Mouse (Mus musculus) spleen, adult 2 months (tissue): ENCODE measurements around the gene Nfyb. TPM values are rescaled to one million over a fixed set of nuclear protein-coding genes. Genes with fewer than 3 reads are reported as not detected.

ENCODE experiments used
- DNase-seq, 2 experiments: peaks; one replicate each; pipeline versions ENCODE4 v3.0.0 to v3.0.0-alpha.2; 2012 to 2021; ENCODE audit warnings: low spot score in 2 of 2, low read depth in 1 of 2
- H3K27ac ChIP-seq: fragments of 200-500 bp; 2 replicates; pipeline ENCODE4 v1.5.1; 2012; ENCODE audit warnings: low read length, inconsistent platforms; ENCODE audit not compliant: insufficient read depth
- H3K27me3 ChIP-seq: fragments of 200-500 bp; 2 replicates; pipeline ENCODE4 v1.6.1; 2012; ENCODE audit warnings: mild to moderate bottlenecking, moderate library complexity, low read length, inconsistent platforms; ENCODE audit not compliant: control insufficient read depth, insufficient read depth
- H3K36me3 ChIP-seq: fragments of 200-500 bp; 2 replicates; pipeline ENCODE4 v1.6.1; 2012; ENCODE audit warnings: mild to moderate bottlenecking, low read length, inconsistent platforms; ENCODE audit not compliant: control insufficient read depth, insufficient read depth
- H3K4me1 ChIP-seq: fragments of 200-500 bp; 2 replicates; pipeline ENCODE4 v1.6.1; 2011; ENCODE audit warnings: inconsistent platforms; ENCODE audit not compliant: control insufficient read depth, insufficient read depth, insufficient read length
- H3K4me3 ChIP-seq: fragments of 200-500 bp; 2 replicates; pipeline ENCODE4 v1.5.1; 2011; ENCODE audit warnings: mild to moderate bottlenecking, inconsistent platforms; ENCODE audit not compliant: insufficient read depth, insufficient read length; ENCODE audit errors: extremely low read depth
- CTCF ChIP-seq: fragments of 200-500 bp; IDR thresholded peaks from 2 replicates; pipeline ENCODE4 v1.5.1; 2011; ENCODE audit warnings: mild to moderate bottlenecking, inconsistent platforms; ENCODE audit not compliant: insufficient read depth, insufficient read length, insufficient replicate concordance; ENCODE audit errors: extremely low read depth
- POLR2A ChIP-seq: fragments of 200-500 bp; IDR thresholded peaks from 2 replicates; pipeline ENCODE4 v1.6.1; 2011; ENCODE audit warnings: low read depth, low read length, inconsistent platforms
- WGBS: fragments of 180-500 bp; shearing (Covaris S2); methylation state at CpG from one replicate; pipeline ENCODE4 v1.1.7; 2018; 5-methylcytosine and 5-hydroxymethylcytosine counted together
- polyA plus RNA-seq: library from polyadenylated mRNA; depleted of rRNA; stranded (reverse); fragments of >200 nt; gene quantifications from 2 replicates; pipeline ENCODE4 v1.2.3, GENCODE M21; 2012

The Nfyb gene
- polyA plus RNA-seq, 1 experiment: 5.3 TPM

DNA sequence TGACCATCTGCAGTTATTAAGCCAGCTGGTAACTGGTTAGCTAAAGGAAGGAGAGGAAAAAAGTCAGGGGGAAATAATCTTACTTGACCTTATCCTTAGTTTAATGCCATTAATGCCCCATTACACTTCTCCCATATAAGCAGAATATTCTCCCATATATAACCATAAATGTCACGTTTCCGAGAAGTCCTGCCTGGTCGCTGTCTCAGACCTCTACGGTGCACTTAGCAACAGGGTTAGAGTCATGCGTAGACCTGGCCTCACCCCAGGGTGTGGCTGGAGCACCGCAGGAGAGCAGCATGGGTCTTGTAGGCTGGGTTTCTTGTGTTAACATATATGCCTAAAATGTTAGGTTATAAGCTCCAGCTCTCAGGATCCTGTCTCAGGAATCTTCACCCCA lies 13.2 kb downstream of the Nfyb start:
- Histone ChIP-seq H3K27me3 (no peaks in the 10 kb centered on the region), H3K27ac (no peak overlapping the region), H3K36me3 (peaks cover 63% of the 10 kb centered on the region), H3K4me1 (no peaks in the 10 kb centered on the region), H3K4me3 (no peak overlapping the region)
- TF ChIP-seq POLR2A (no peak), CTCF (no peak)
- WGBS: 98% methylated on average over 6 of the region's 6 CpGs
- no peak for DNase-seq

DNA sequence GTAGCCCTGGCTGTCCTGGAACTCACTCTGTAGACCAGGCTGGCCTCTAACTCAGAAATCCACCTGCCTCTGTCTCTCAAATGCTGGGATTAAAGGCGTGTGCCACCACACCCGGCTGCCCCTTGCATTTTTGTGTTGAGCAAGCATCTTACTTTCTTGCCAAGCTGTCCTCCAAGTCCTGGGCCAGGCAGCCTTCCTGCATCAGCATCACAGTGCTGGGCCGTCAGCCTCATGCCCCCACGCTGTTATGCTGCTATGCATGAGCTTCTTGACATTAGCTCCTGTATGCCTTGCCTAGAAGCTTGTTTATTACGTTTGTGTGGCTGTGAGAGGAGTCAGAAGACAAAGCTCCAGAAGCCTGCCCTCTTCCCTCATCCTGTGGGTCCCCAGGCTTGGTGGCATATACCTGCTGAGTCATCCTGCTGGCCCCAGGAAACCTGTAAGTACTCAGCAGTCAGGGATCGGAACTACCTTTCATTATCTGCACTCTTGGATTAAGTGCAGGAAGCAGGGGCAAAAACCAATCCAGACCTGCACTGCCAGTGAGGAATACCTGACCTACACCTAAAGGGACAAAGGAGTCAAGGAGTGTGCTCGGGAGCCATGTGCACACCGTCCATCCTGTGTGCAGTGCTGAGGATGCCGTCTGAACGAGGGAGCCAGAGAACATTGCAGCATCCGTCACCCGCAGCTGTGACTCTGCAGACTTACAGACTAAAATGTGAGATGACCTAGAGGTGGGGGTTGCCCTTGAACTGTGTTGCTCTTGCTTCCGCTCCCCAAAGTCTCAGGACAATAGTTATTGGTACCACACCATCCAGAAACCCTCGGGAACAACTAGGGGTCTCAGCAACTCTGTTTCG lies 16.7 kb downstream of the Nfyb start:
- DNase-seq: no peak
- peaks cover 40% of the 10 kb centered on the region for H3K36me3 ChIP-seq
- H3K27ac ChIP-seq: no peak overlapping the region

DNA sequence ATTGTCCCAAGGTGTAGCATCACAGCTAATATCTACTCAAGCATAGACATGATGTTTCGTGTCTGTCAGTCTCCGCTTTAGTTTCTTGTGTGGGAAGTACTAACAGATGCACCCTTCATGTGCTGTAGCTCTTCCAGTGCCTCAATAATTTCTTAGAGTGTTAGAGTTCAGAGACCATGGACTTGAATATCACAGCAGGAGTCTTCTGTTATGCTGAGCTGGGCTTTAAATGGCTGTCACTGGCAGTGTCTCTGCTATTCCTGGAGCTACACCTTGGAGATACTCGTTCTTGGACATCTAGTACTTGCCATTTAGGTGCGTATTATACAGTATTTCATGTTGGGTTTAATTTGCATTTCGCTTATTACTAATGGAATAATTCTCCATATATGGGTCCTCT lies 18.6 kb downstream of the Nfyb start:
- no peak overlapping the region for H3K4me3 ChIP-seq
- no peak for DNase-seq
- no peaks in the 10 kb centered on the region for H3K4me1 ChIP-seq
- no peak for TF ChIP-seq POLR2A
- TF ChIP-seq CTCF: no peak
- 95% methylated on average over 5 of the region's 5 CpGs for WGBS
- H3K36me3 ChIP-seq: peaks cover 26% of the 10 kb centered on the region
- no peaks in the 10 kb centered on the region for H3K27me3 ChIP-seq
- no peak overlapping the region for H3K27ac ChIP-seq

More for the DNA sequence above, 16.7 kb downstream of the Nfyb start:
- H3K27me3 ChIP-seq: no peaks in the 10 kb centered on the region
- TF ChIP-seq POLR2A (no peak), CTCF (no peak)
- WGBS: 91% methylated on average over 15 of the region's 15 CpGs
- H3K4me3 ChIP-seq: no peak overlapping the region
- no peaks in the 10 kb centered on the region for H3K4me1 ChIP-seq

DNA sequence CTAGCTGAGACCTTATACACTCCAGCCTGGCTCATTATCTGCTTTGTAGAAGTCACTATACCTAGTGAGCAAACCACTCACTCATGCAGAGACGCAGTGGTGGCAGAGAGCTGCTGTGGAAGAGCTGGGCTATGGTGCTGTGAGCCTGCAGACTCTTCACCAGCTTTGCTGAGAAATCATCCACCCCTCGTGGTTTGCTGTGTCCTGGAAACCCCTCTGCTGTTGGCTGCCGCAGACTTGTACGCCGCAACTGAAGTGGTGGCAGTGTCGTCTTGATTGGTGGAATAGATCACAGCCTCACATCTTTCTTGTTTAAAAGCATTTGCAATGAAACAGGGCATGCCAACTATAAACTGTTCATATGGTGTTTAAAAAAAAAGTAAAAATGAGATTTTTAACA lies 19.6 kb downstream of the Nfyb start:
- WGBS: 85% methylated on average over 6 of the region's 6 CpGs
- no peaks in the 10 kb centered on the region for H3K27me3 ChIP-seq
- TF ChIP-seq CTCF (no peak), POLR2A (no peak)
- no peak overlapping the region for H3K4me3 ChIP-seq
- no peaks in the 10 kb centered on the region for H3K4me1 ChIP-seq
- no peak for DNase-seq
- H3K36me3 ChIP-seq: peaks cover 25% of the 10 kb centered on the region
- no peak overlapping the region for H3K27ac ChIP-seq

DNA sequence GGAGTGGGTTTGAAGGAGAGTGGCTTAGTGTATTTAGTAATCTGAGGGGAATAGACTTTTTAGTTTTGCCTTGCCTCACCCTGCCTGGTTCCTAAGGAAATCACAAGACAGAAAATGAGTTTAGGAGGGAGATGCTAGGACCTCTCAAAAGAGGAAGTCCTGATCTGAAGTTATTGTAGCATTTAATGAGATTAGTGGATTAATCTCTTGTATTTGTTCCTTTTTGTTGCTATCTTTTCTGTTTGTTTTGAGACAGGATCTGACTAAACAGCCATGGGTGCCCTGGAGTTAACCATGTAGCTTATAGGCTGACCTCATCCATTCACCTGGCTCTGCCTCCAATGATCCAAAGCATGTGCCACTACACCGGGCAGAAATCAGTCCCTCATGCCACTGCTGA lies 21.4 kb downstream of the Nfyb start:
- Histone ChIP-seq H3K36me3 (peaks cover 25% of the 10 kb centered on the region), H3K27ac (no peak overlapping the region)

DNA sequence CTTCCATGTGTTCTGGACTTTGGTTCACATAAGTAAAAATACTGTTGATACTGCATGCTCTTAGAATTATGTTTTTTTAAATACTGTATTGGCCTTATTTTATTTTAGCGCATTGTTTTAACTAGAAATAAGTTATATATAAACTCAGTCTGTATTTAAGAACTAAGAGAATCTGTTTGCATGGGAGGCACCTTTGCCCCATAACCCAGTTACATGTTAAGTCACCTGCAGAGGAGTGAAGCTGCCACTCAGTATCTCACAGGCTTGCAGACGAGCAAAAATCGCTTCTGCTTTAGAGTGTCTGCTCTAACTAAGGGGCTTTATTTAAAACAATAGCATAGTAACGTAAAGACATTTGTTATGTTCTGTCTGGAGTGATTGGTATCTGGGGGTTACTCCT lies 22.1 kb downstream of the Nfyb start:
- Histone ChIP-seq H3K27ac (no peak overlapping the region), H3K4me1 (no peaks in the 10 kb centered on the region), H3K36me3 (peaks cover 18% of the 10 kb centered on the region), H3K27me3 (no peaks in the 10 kb centered on the region), H3K4me3 (no peak overlapping the region)
- 95% methylated on average over 4 of the region's 4 CpGs for WGBS
- no peak for TF ChIP-seq POLR2A
- no peak for TF ChIP-seq CTCF
- no peak for DNase-seq

More for the DNA sequence above, 21.4 kb downstream of the Nfyb start:
- TF ChIP-seq CTCF: no peak
- TF ChIP-seq POLR2A: no peak
- DNase-seq: no peak
- Histone ChIP-seq H3K4me3 (no peak overlapping the region), H3K27me3 (no peaks in the 10 kb centered on the region), H3K4me1 (no peaks in the 10 kb centered on the region)
- 91% methylated on average over 1 of the region's 1 CpGs for WGBS

DNA sequence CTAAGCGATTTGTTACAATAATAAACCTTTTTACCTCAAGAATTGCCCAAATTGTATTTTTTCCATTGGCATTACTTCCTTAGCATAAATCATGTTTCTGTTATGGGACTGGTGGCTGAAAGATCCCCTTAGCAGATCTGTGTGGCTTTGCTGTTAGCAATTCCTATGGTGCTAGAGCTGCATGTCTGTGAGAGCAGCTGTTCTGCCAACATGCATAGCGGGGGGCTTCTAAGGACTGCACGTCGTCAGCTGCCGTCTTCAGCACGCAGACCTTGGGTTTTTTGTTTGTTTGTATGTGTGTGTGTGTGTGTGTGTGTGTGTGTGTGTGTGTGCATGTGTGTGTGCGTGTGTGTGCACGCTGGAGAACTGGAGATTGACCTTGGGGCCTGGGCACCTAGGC lies 22.6 kb downstream of the Nfyb start:
- DNase-seq: no peak
- H3K4me1 ChIP-seq: no peaks in the 10 kb centered on the region
- H3K36me3 ChIP-seq: peaks cover 16% of the 10 kb centered on the region
- no peak overlapping the region for H3K27ac ChIP-seq
- TF ChIP-seq POLR2A (no peak), CTCF (no peak)
- H3K4me3 ChIP-seq: no peak overlapping the region
- WGBS: 96% methylated on average over 8 of the region's 8 CpGs
- H3K27me3 ChIP-seq: no peaks in the 10 kb centered on the region
